Mouse (Mus musculus) liver, postnatal 0 days (tissue): ENCODE results near the gene 1810010H24Rik. TPM values are rescaled to one million over a fixed set of nuclear protein-coding genes. Genes with fewer than 3 reads are reported as not detected.

Source experiments
- ATAC-seq: fragments of 200-750 bp; cut with Nextera tagmentation; 2 replicates; pipeline ENCODE4 v1.8.0; 2017; ENCODE audit warnings: mild to moderate bottlenecking, moderate library complexity
- DNase-seq: peaks from one replicate; pipeline ENCODE4 v3.0.0-alpha.2; 2016
- H3K27ac ChIP-seq: fragments of 300-500 bp; sonication (generic); 2 replicates; pipeline ENCODE4 v1.5.1; 2014; ENCODE audit warnings: antibody characterized with exemption, moderate library complexity, mild to moderate bottlenecking, low read depth
- H3K27me3 ChIP-seq: fragments of 300-500 bp; sonication (generic); 2 replicates; pipeline ENCODE4 v1.6.1; 2014; ENCODE audit warnings: low read length, control low read depth, mixed read lengths; ENCODE audit not compliant: insufficient read depth
- H3K36me3 ChIP-seq: fragments of 300-500 bp; sonication (generic); replicated peaks from 2 replicates; pipeline ENCODE4 v1.6.1; 2014; ENCODE audit warnings: mild to moderate bottlenecking, control low read depth, low read length, moderate library complexity, mixed read lengths; ENCODE audit not compliant: insufficient read depth
- H3K4me1 ChIP-seq: fragments of 300-500 bp; sonication (generic); 2 replicates; pipeline ENCODE4 v1.6.1; 2014; ENCODE audit warnings: antibody characterized with exemption, mild to moderate bottlenecking, control low read depth; ENCODE audit not compliant: insufficient read depth
- H3K4me2 ChIP-seq: fragments of 300-500 bp; sonication (generic); 2 replicates; pipeline ENCODE4 v1.6.1; 2014; ENCODE audit warnings: low read depth, mild to moderate bottlenecking, low read length, moderate library complexity, mixed read lengths
- H3K4me3 ChIP-seq: fragments of 300-500 bp; sonication (generic); 2 replicates; pipeline ENCODE4 v1.5.1; 2014; ENCODE audit warnings: low read depth, low read length
- H3K9ac ChIP-seq: fragments of 300-500 bp; sonication (generic); replicated peaks from 2 replicates; pipeline ENCODE4 v1.6.1; 2014; ENCODE audit warnings: mild to moderate bottlenecking, moderate library complexity
- H3K9me3 ChIP-seq: fragments of 300-500 bp; sonication (generic); 2 replicates; pipeline ENCODE4 v1.6.1; 2016; ENCODE audit warnings: mild to moderate bottlenecking, control low read depth, low read length, mixed read lengths
- CTCF ChIP-seq: sonication (generic); IDR thresholded peaks from 2 replicates; pipeline ENCODE4 v1.5.1; 2016; ENCODE audit warnings: antibody characterized with exemption, low read depth
- EP300 ChIP-seq: IDR thresholded peaks from 2 replicates; pipeline ENCODE4 v1.6.1; 2016; ENCODE audit warnings: antibody characterized with exemption, low read depth, mild to moderate bottlenecking
- WGBS: fragments of 180-500 bp; shearing (Covaris S2); extraction: QIAGEN DNeasy Blood & Tissue Kit; methylation state at CpG from one replicate; pipeline ENCODE4 v1.1.7; 2014; ENCODE audit not compliant: insufficient replicate concordance; 5-methylcytosine and 5-hydroxymethylcytosine counted together
- polyA plus RNA-seq: library from polyadenylated mRNA; unstranded; fragments of >200 nt; fragmentation: Nextera tagmentation; extraction: Ambion mirVana; gene quantifications from 2 replicates; pipeline ENCODE4 v1.2.1, GENCODE M21; 2015

The 1810010H24Rik gene
- polyA plus RNA-seq, 1 experiment from 2014 or later: 7.3 TPM

- Histone ChIP-seq H3K4me1 (peaks cover 18% of the 10 kb centered on the region), H3K27ac (peak overlapping the region; percentile 95), H3K9ac (peak overlapping the region; percentile 82), H3K36me3 (no peaks in the 10 kb centered on the region), H3K9me3 (no peaks in the 10 kb centered on the region), H3K4me3 (peak overlapping the region; percentile 71), H3K27me3 (peaks cover 18% of the 10 kb centered on the region), H3K4me2 (peak overlapping the region; percentile 84)
- 8% methylated on average over 12 of the region's 12 CpGs for WGBS
- TF ChIP-seq EP300 (no peak), CTCF (no peak)
- DNase-seq: no peak
- ATAC-seq: no peak
These were observed 1.3 kb downstream of the 1810010H24Rik start for GRCm38 (mm10) chr11:107026554-107027430.

GRCm38 (mm10) chr11:107027431-107028274 is 2.2 kb downstream of the 1810010H24Rik start:
- Histone ChIP-seq H3K27me3 (peaks cover 18% of the 10 kb centered on the region), H3K4me2 (peak overlapping the region; percentile 84), H3K9ac (peak overlapping the region; percentile 82), H3K4me3 (peak overlapping the region; percentile 71), H3K4me1 (peaks cover 14% of the 10 kb centered on the region), H3K27ac (peak overlapping the region; percentile 95), H3K36me3 (no peaks in the 10 kb centered on the region), H3K9me3 (no peaks in the 10 kb centered on the region)
- DNase-seq (peak; percentile 89), ATAC-seq (peak; percentile 86)
- TF ChIP-seq EP300 (no peak), CTCF (no peak)
- WGBS: 2% methylated on average over 53 of the region's 107 CpGs

GRCm38 (mm10) chr11:107028275-107028618 is 2.8 kb downstream of the 1810010H24Rik start:
- H3K9ac ChIP-seq: peak overlapping the region; percentile 82
- no peaks in the 10 kb centered on the region for H3K36me3 ChIP-seq
- WGBS: 4% methylated on average over 29 of the region's 29 CpGs
- H3K4me1 ChIP-seq: peaks cover 14% of the 10 kb centered on the region
- peak overlapping the region; percentile 71 for H3K4me3 ChIP-seq
- H3K27me3 ChIP-seq: peaks cover 18% of the 10 kb centered on the region
- TF ChIP-seq EP300 (no peak), CTCF (no peak)
- H3K4me2 ChIP-seq: peak overlapping the region; percentile 84
- DNase-seq: no peak
- peak overlapping the region; percentile 95 for H3K27ac ChIP-seq
- no peaks in the 10 kb centered on the region for H3K9me3 ChIP-seq
- ATAC-seq: no peak

- peak overlapping the region; percentile 82 for H3K9ac ChIP-seq
These were observed 3.3 kb downstream of the 1810010H24Rik start for GRCm38 (mm10) chr11:107028754-107029153.

GRCm38 (mm10) chr11:107029536-107029935 is 4.1 kb downstream of the 1810010H24Rik start:
- Histone ChIP-seq H3K36me3 (no peaks in the 10 kb centered on the region), H3K9me3 (no peaks in the 10 kb centered on the region), H3K27me3 (peaks cover 18% of the 10 kb centered on the region), H3K27ac (peak overlapping the region; percentile 84), H3K4me3 (no peak overlapping the region), H3K4me2 (no peak overlapping the region), H3K9ac (no peak overlapping the region), H3K4me1 (peaks cover 14% of the 10 kb centered on the region)
- ATAC-seq: no peak
- no peak for DNase-seq
- WGBS: 56% methylated on average over 19 of the region's 19 CpGs
- TF ChIP-seq EP300 (no peak), CTCF (no peak)

More at GRCm38 (mm10) chr11:107028754-107029153, 3.3 kb downstream of the 1810010H24Rik start:
- Histone ChIP-seq H3K27ac (peak overlapping the region; percentile 95), H3K4me1 (peaks cover 14% of the 10 kb centered on the region), H3K9me3 (no peaks in the 10 kb centered on the region), H3K4me2 (peak overlapping the region; percentile 84), H3K4me3 (peak overlapping the region; percentile 71; the same call in 1 of the 2 replicates), H3K27me3 (peaks cover 18% of the 10 kb centered on the region), H3K36me3 (no peaks in the 10 kb centered on the region)
- 58% methylated on average over 6 of the region's 6 CpGs for WGBS
- peak; percentile 52 for ATAC-seq
- TF ChIP-seq EP300 (peak; percentile 63; the same call in 1 of the 2 replicates), CTCF (no peak)
- peak; percentile 70 for DNase-seq

- WGBS: 72% methylated on average over 7 of the region's 7 CpGs
- H3K27ac ChIP-seq: no peak overlapping the region
- 0 out of 2 replicates have a peak, but pooled peaks cover 4% of the 10 kb centered on the region for H3K27me3 ChIP-seq
- no peak overlapping the region for H3K4me3 ChIP-seq
- H3K36me3 ChIP-seq: no peaks in the 10 kb centered on the region
- TF ChIP-seq EP300: no peak
- TF ChIP-seq CTCF: no peak
- no peak for DNase-seq
- H3K9ac ChIP-seq: no peak overlapping the region
- H3K4me1 ChIP-seq: 0 out of 2 replicates have a peak, but pooled peaks cover 3% of the 10 kb centered on the region
- H3K9me3 ChIP-seq: no peaks in the 10 kb centered on the region
- ATAC-seq: no peak
- H3K4me2 ChIP-seq: no peak overlapping the region
These were observed 6.2 kb downstream of the 1810010H24Rik start for GRCm38 (mm10) chr11:107031635-107032034.
